Mouse (Mus musculus) kidney, postnatal 0 days (tissue): ENCODE data around the gene Tmbim6. TPM values are rescaled to one million over a fixed set of nuclear protein-coding genes. Genes with fewer than 3 reads are reported as not detected.
"Not testable (repeated sequence)": the region's sequence is repeated elsewhere in the genome, so short reads cannot be mapped to it uniquely, and the experiment has no call there.

Source experiments
- ATAC-seq: fragments of 200-750 bp; cut with Nextera tagmentation; replicated peaks from 2 replicates; pipeline ENCODE4 v1.8.0; 2017; ENCODE audit warnings: low read depth, moderate number of reproducible peaks, moderate TSS enrichment, moderate library complexity; ENCODE audit not compliant: low FRiP score
- DNase-seq: peaks from one replicate; pipeline ENCODE4 v3.0.0-alpha.2; 2016; ENCODE audit warnings: low spot score
- H3K27ac ChIP-seq: fragments of 300-500 bp; sonication (generic); 2 replicates; pipeline ENCODE4 v1.5.1; 2014; ENCODE audit warnings: mild to moderate bottlenecking
- H3K27me3 ChIP-seq: fragments of 300-500 bp; sonication (generic); 2 replicates; pipeline ENCODE4 v1.6.1; 2014; ENCODE audit warnings: low read length, mixed read lengths; ENCODE audit not compliant: insufficient read depth
- H3K36me3 ChIP-seq: fragments of 300-500 bp; sonication (generic); 2 replicates; pipeline ENCODE4 v1.6.1; 2014; ENCODE audit warnings: low read length, mixed read lengths; ENCODE audit not compliant: insufficient read depth
- H3K4me1 ChIP-seq: fragments of 300-500 bp; sonication (generic); replicated peaks from 2 replicates; pipeline ENCODE4 v1.6.1; 2014; ENCODE audit warnings: antibody characterized with exemption, low read length, mixed read lengths; ENCODE audit not compliant: insufficient read depth
- H3K4me2 ChIP-seq: fragments of 300-500 bp; sonication (generic); 2 replicates; pipeline ENCODE4 v1.6.1; 2014; ENCODE audit warnings: mild to moderate bottlenecking, low read length, moderate library complexity, mixed read lengths
- H3K4me3 ChIP-seq: fragments of 300-500 bp; sonication (generic); replicated peaks from 2 replicates; pipeline ENCODE4 v1.5.1; 2014; ENCODE audit warnings: low read depth, low read length
- H3K9ac ChIP-seq: fragments of 300-500 bp; sonication (generic); 2 replicates; pipeline ENCODE4 v1.6.1; 2014; ENCODE audit warnings: low read depth, low read length
- H3K9me3 ChIP-seq: fragments of 300-500 bp; sonication (generic); replicated peaks from 2 replicates; pipeline ENCODE4 v1.6.1; 2016; ENCODE audit warnings: low read length, inconsistent platforms, mixed read lengths
- CTCF ChIP-seq: IDR thresholded peaks from 2 replicates; pipeline ENCODE4 v1.5.1; 2016; ENCODE audit warnings: antibody characterized with exemption, low read depth, mild to moderate bottlenecking, moderate library complexity
- WGBS: fragments of 180-500 bp; shearing (Covaris S2); extraction: QIAGEN DNeasy Blood & Tissue Kit; methylation state at CpG from one replicate; pipeline ENCODE4 v1.1.7; 2014; 5-methylcytosine and 5-hydroxymethylcytosine counted together
- polyA plus RNA-seq: library from polyadenylated mRNA; unstranded; fragments of >200 nt; fragmentation: Nextera tagmentation; extraction: Ambion mirVana; gene quantifications from 2 replicates; pipeline ENCODE4 v1.2.1, GENCODE M21; 2015

Tmbim6 gene
- polyA plus RNA-seq, 1 experiment from 2014 or later = 774 TPM

- Histone ChIP-seq H3K36me3 (no peaks in the 10 kb centered on the region), H3K4me2 (no peak overlapping the region), H3K9ac (no peak overlapping the region), H3K27me3 (no peaks in the 10 kb centered on the region), H3K9me3 (no peaks in the 10 kb centered on the region), H3K27ac (no peak overlapping the region), H3K4me3 (no peak overlapping the region), H3K4me1 (no peaks in the 10 kb centered on the region)
- DNase-seq (no peak), ATAC-seq (no peak)
- WGBS = 90% methylated on average over 5 of the region's 5 CpGs
- TF ChIP-seq CTCF = no peak
Observed at GRCm38 (mm10) chr15:99376240-99376639, 16.4 kb upstream of the Tmbim6 start.

DNA sequence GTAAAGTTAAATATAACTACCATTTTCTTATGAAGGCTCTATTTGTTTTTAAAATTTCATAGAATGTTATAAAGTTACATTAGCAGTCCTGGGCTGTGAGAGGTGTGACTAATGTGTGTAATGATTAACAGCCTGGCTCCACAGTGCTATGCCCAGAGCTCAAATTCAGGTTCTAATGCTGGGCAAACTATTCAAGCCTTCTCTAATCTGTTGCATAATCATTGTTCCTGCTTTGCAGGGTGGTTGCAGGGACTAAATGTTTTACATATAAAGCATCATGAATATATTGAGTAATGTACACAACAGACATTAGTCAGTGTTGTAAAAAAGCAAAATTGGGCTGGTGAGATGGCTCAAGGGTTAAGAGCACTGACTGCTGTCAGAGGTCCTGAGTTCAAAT, 9.8 kb upstream of the Tmbim6 start:
- no peak overlapping the region for H3K27ac ChIP-seq
- no peaks in the 10 kb centered on the region for H3K36me3 ChIP-seq
- DNase-seq = peak; percentile 59
- H3K4me3 ChIP-seq = no peak overlapping the region
- no peak overlapping the region for H3K4me2 ChIP-seq
- H3K4me1 ChIP-seq = peaks cover 10% of the 10 kb centered on the region; the same call in 1 of the 2 replicates
- H3K9me3 ChIP-seq = no peaks in the 10 kb centered on the region
- H3K27me3 ChIP-seq = no peaks in the 10 kb centered on the region
- H3K9ac ChIP-seq = no peak overlapping the region
- peak; percentile 87 for ATAC-seq
- no peak for TF ChIP-seq CTCF

DNA sequence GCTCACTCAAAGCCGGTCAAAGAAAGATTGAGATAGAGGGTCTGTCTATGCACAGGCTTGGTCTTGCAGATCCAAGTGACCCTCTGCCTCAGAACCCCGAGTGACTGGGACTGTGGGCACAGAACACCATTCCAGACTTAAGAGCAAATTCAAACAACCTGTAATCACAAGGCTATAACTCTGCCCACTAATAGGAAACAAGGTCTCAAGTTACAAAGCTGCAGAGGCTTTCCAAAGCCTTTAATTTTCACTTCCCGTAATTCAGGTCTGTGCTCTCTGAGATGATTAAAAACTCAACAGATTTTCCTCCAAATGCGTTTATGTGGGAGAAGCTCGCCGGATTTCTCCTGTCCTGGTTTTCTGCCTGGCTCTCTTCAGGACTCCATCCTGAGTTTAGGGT, 8.6 kb upstream of the Tmbim6 start:
- no peak for ATAC-seq
- whole genome bisulfite sequencing = 21% methylated on average over 6 of the region's 6 CpGs
- Histone ChIP-seq H3K4me1 (peaks cover 10% of the 10 kb centered on the region; the same call in 1 of the 2 replicates), H3K4me2 (peak overlapping the region; percentile 0; the same call in 1 of the 2 replicates), H3K9me3 (no peaks in the 10 kb centered on the region), H3K27ac (peak overlapping the region; percentile 71), H3K9ac (no peak overlapping the region), H3K27me3 (no peaks in the 10 kb centered on the region), H3K4me3 (no peak overlapping the region), H3K36me3 (no peaks in the 10 kb centered on the region)
- TF ChIP-seq CTCF = no peak
- DNase-seq = peak; percentile 60

GRCm38 (mm10) chr15:99386110-99386509, 6.6 kb upstream of the Tmbim6 start:
- not testable (repeated sequence) for H3K9me3 ChIP-seq, DNase-seq, H3K9ac ChIP-seq, H3K27ac ChIP-seq, ATAC-seq, H3K4me2 ChIP-seq, H3K27me3 ChIP-seq, H3K4me3 ChIP-seq, H3K36me3 ChIP-seq
- peaks cover 10% of the 10 kb centered on the region; the same call in 1 of the 2 replicates for H3K4me1 ChIP-seq
- TF ChIP-seq CTCF = peak; percentile 54
- 73% methylated on average over 3 of the region's 3 CpGs for WGBS

GRCm38 (mm10) chr15:99386796-99387195, 5.9 kb upstream of the Tmbim6 start:
- H3K9ac ChIP-seq = no peak overlapping the region

DNA sequence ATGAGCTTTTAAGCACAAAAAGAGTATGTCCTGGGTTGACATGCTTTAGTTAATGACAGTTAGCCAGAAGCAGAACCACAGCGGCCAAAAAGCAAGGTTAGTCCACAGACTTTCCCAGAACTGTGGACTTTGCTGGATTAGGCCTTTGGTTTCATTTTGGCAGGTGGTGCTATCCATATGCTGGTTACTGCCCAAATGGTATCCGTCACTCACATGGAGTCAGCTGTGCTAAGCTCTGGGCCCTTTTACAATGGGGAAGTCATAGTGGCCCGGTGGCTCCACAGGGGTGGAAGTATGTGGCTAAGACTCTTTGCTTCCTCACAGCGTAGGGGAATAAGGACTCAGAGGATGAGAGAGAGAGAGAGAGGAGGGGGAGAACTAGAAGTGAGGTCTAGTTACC, 4.7 kb upstream of the Tmbim6 start:
- Histone ChIP-seq H3K36me3 (no peaks in the 10 kb centered on the region), H3K27ac (no peak overlapping the region), H3K9me3 (no peaks in the 10 kb centered on the region), H3K4me2 (no peak overlapping the region), H3K27me3 (no peaks in the 10 kb centered on the region), H3K4me3 (no peak overlapping the region), H3K4me1 (peaks cover 16% of the 10 kb centered on the region), H3K9ac (no peak overlapping the region)
- DNase-seq (no peak), ATAC-seq (no peak)
- 76% methylated on average over 4 of the region's 4 CpGs for WGBS
- no peak for TF ChIP-seq CTCF

More at GRCm38 (mm10) chr15:99386796-99387195, 5.9 kb upstream of the Tmbim6 start:
- Histone ChIP-seq H3K27ac (no peak overlapping the region), H3K4me2 (no peak overlapping the region), H3K4me3 (no peak overlapping the region), H3K27me3 (no peaks in the 10 kb centered on the region), H3K9me3 (no peaks in the 10 kb centered on the region), H3K36me3 (no peaks in the 10 kb centered on the region), H3K4me1 (peaks cover 10% of the 10 kb centered on the region; the same call in 1 of the 2 replicates)
- DNase-seq = no peak
- TF ChIP-seq CTCF = no peak
- WGBS = 75% methylated on average over 3 of the region's 3 CpGs
- no peak for ATAC-seq
